Mouse (Mus musculus): Measurements from ENCODE around the gene Elovl5. TPM values are rescaled to one million over a fixed set of nuclear protein-coding genes. Genes with fewer than 3 reads are reported as not detected.

The Elovl5 gene
- polyA plus RNA-seq, 1 experiment from 2014 or later = 83.0 TPM

DNA sequence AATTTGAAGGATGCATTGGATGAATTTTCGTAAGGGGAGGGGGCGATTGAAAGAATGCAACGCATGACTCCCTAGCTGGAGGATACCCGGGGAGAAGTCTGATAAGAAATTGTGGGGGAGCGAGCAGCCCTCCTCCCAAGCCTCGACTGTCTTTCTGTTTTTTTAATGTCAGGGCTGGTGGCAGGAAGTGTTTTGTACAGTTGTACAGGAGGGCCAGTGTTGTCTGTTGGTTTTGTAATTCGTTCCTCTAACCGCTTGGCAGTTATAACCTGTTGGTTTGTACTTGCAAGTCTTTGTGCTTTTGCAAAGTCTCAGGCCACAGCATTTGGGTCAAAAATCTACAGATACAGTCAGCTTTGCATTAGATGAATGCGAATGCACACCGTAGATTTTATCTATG, 1.0 kb downstream of the Elovl5 start:
- Histone ChIP-seq H3K9me3 (no peaks in the 10 kb centered on the region), H3K36me3 (no peaks in the 10 kb centered on the region), H3K4me3 (peak overlapping the region; percentile 97), H3K4me1 (peaks cover 28% of the 10 kb centered on the region), H3K4me2 (peak overlapping the region; percentile 89), H3K9ac (peak overlapping the region; percentile 80), H3K27me3 (no peaks in the 10 kb centered on the region), H3K27ac (peak overlapping the region; percentile 89; the same call in 1 of the 2 replicates)
- WGBS = 11% methylated on average over 10 of the region's 10 CpGs
- ATAC-seq (ENCODE audit: borderline replicate concordance, extremely low read depth, low FRiP score, low TSS enrichment) = no peak

DNA sequence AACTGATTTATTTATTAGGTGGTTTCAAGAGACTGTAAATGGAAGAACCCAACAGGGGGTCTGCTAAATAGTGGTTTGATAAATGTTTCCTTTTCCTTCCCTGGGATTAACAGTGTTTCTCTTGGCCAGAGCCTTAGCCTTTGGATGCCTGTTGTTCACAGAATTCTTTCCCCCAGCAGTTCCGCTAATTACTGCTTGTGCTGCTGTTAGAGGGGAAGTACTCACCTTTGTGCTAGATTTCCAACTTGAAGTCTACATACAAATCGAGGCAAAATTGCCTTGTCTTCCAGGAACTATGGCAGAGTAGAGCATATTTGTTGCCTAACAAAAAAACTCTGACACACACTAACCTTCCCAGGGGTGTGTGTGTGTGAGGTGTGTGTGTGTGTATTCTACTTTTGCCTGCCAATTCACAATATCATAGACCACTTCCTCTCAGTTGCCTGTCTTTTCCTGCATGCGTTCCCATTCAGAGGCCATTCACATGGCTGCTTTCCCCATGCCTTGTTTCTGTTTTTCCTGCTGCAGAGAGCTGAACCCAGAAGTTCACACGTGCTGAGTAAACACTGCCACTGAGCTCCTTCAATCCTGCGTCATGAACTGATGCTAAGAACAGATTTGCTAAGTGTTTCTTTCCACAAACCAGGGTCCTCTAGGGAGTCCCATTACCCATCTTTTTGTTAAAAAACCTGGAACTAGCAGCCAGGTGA, 2.0 kb downstream of the Elovl5 start:
- Histone ChIP-seq H3K9me3 (no peaks in the 10 kb centered on the region), H3K36me3 (no peaks in the 10 kb centered on the region), H3K4me2 (peak overlapping the region; percentile 89), H3K27me3 (no peaks in the 10 kb centered on the region), H3K9ac (no peak overlapping the region), H3K4me3 (peak overlapping the region; percentile 97; the same call in 1 of the 2 replicates), H3K27ac (no peak overlapping the region), H3K4me1 (peaks cover 28% of the 10 kb centered on the region)
- WGBS = 65% methylated on average over 5 of the region's 5 CpGs
- ATAC-seq (ENCODE audit: borderline replicate concordance, extremely low read depth, low FRiP score, low TSS enrichment) = no peak

DNA sequence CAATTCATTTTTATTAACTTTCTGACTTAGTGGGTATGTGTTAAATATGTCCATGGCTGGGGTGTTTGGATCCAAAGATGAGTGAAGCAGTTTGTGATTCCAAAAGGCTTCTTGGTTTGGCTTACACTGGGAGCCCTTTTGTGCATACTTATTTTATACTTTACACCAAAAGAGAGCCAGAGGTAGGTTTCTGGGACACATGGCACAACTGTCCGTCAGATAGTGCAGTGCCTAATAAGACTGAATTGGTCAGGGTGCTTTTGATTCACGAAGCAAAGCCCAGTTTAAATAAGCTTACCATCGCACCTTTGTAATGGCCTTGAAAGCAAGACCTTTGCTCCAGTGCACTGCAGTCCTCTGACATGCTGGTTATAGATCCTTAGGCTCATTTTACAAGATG, 3.3 kb downstream of the Elovl5 start:
- no peaks in the 10 kb centered on the region for H3K36me3 ChIP-seq
- no peak overlapping the region for H3K4me3 ChIP-seq
- H3K27me3 ChIP-seq = no peaks in the 10 kb centered on the region
- 87% methylated on average over 3 of the region's 3 CpGs for WGBS
- H3K4me2 ChIP-seq = no peak overlapping the region
- H3K9ac ChIP-seq = no peak overlapping the region
- no peak overlapping the region for H3K27ac ChIP-seq
- H3K4me1 ChIP-seq = peaks cover 28% of the 10 kb centered on the region
- H3K9me3 ChIP-seq = no peaks in the 10 kb centered on the region
- no peak for ATAC-seq (ENCODE audit: borderline replicate concordance, extremely low read depth, low FRiP score, low TSS enrichment)

DNA sequence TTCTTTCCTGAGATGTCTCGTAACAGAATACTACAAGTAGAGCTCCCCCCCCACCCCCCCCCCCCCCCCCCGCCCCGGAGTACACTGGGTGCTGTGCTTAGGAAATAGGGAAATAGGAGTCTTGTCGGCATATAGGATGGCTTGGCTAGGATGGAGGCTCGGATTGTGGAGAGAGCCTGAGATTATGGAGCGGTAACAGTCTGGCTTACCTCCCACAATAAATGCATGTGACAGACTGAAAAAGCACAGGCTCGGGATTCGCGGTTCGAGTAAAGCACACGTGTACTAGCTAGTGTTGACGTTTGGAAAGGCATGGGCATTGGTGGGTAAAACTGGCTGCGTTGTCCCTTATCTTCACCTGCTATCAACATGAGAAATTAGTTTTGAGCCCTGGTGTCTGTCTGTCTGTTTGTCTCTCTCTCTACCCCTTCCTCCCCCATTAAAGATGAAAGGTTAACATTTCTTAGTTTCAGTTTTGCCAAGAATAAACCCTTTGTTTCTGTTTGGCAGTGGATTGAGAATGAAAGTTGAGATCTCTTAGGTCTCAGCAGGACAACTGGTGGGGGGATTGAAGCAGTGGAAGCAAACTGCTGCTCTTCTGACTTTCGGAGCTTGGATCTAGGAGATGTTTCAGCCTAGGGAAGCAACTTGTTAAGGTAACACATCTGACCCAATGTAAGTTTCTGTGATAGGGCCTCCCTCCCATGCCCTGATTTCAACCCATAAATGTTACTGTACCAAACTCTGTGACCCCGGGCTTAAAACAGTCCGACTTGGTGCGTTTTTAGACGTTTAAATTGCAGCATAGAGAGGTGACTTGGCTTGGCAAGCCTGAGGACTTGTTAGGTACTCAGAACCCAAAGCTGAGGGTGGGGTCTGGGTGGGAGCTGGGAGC, 4.4 kb downstream of the Elovl5 start:
- Histone ChIP-seq H3K9me3 (no peaks in the 10 kb centered on the region), H3K36me3 (no peaks in the 10 kb centered on the region), H3K4me2 (no peak overlapping the region), H3K4me1 (peaks cover 22% of the 10 kb centered on the region), H3K27me3 (no peaks in the 10 kb centered on the region), H3K27ac (no peak overlapping the region), H3K9ac (no peak overlapping the region), H3K4me3 (no peak overlapping the region)
- no peak for ATAC-seq (ENCODE audit: borderline replicate concordance, extremely low read depth, low FRiP score, low TSS enrichment)
- 66% methylated on average over 16 of the region's 18 CpGs for WGBS

DNA sequence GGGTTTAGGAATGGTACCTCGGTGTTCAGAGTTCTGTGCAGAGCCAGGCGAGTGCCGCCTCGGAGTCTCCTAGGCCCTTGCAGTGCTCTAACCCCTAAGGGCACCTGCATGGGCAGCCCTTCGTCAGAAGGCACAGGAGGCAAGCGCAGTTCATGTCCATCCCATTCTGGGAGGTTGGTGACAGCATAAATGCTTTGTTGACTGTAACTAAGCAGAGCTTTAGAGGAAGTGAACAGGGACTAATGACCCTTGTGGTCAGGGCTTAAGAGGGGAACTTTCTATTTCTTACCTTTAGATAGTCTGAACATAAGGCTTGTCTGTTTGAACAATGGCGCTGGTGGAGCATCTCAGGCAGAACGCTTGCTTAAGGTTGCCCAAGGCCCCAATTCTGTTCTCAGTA, 6.6 kb downstream of the Elovl5 start:
- Histone ChIP-seq H3K4me2 (no peak overlapping the region), H3K9ac (no peak overlapping the region), H3K36me3 (no peaks in the 10 kb centered on the region), H3K4me3 (no peak overlapping the region), H3K27ac (no peak overlapping the region), H3K27me3 (no peaks in the 10 kb centered on the region), H3K9me3 (no peaks in the 10 kb centered on the region), H3K4me1 (peaks cover 27% of the 10 kb centered on the region)
- no peak for ATAC-seq (ENCODE audit: borderline replicate concordance, extremely low read depth, low FRiP score, low TSS enrichment)
- 80% methylated on average over 8 of the region's 8 CpGs for WGBS

DNA sequence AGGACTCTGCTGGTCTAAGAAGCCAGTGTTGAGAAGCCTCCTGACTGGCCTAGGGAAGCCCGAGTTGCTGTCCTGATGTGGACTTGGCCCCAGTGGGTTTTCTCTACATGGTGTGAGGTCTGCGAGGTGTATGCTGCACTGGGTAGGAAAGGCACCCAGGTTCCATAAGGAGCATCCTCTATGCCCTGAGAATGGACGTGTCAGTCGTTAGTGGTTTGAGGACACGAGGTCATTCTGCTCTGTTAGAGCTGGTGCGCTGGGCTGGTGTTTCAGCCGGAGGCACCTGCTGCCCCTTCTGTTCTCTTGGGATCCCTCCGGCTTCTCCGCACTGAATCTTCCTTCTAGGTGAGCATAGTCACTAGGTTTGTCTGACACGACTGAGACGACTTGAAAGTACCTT, 7.0 kb downstream of the Elovl5 start:
- H3K9ac ChIP-seq = no peak overlapping the region
- no peak overlapping the region for H3K27ac ChIP-seq
- no peak for ATAC-seq (ENCODE audit: borderline replicate concordance, extremely low read depth, low FRiP score, low TSS enrichment)
- peaks cover 23% of the 10 kb centered on the region for H3K4me1 ChIP-seq
- H3K4me2 ChIP-seq = no peak overlapping the region
- H3K4me3 ChIP-seq = no peak overlapping the region
- H3K9me3 ChIP-seq = no peaks in the 10 kb centered on the region
- no peaks in the 10 kb centered on the region for H3K36me3 ChIP-seq
- H3K27me3 ChIP-seq = no peaks in the 10 kb centered on the region
- WGBS = 76% methylated on average over 11 of the region's 11 CpGs

DNA sequence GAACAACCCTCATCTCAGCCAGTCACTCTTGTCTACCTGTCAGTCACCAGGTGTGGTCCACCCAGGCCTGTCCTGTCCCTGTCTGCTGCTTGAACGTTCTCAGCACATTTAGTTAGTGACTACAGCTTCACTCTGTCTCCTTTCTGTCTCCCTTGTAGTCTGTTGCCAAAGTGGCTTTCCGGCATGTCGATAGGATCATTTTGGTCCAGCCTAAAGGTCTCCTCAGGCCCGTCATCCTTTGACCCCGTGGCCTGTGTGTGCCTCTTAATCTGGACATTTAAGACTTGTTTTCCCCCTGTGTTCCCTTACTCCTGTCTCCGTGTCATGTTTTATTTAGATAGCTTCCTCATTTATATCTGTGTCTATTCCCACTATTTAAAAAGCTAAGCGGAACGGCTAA, 9.0 kb downstream of the Elovl5 start:
- Histone ChIP-seq H3K4me3 (no peak overlapping the region), H3K4me1 (peaks cover 28% of the 10 kb centered on the region; the same call in 1 of the 2 replicates)

DNA sequence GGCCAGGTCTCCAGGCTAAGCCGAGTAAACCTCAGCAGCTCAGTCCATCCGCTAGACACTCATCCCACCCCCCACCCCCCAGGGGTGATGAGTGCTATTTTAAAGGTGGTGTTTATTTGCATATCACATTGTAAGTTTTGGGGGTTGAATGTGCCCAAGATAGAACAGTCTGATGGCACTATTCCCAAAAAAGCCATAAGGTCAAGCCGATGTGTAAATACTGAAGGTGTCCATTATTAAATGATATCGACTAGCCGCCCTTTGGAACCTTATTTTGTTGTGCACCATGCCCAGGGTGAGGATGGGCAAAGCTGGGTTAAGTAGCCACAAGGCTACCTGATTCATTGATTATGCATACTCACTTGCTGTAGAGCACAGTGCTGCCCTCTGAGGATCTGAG, 9.7 kb downstream of the Elovl5 start:
- H3K27ac ChIP-seq = no peak overlapping the region
- no peak for ATAC-seq (ENCODE audit: borderline replicate concordance, extremely low read depth, low FRiP score, low TSS enrichment)

More for the DNA sequence above, 9.0 kb downstream of the Elovl5 start:
- Histone ChIP-seq H3K4me2 (no peak overlapping the region), H3K27ac (no peak overlapping the region), H3K27me3 (no peaks in the 10 kb centered on the region), H3K9me3 (no peaks in the 10 kb centered on the region), H3K9ac (no peak overlapping the region), H3K36me3 (no peaks in the 10 kb centered on the region)
- 82% methylated on average over 8 of the region's 8 CpGs for WGBS
- ATAC-seq (ENCODE audit: borderline replicate concordance, extremely low read depth, low FRiP score, low TSS enrichment) = no peak

DNA sequence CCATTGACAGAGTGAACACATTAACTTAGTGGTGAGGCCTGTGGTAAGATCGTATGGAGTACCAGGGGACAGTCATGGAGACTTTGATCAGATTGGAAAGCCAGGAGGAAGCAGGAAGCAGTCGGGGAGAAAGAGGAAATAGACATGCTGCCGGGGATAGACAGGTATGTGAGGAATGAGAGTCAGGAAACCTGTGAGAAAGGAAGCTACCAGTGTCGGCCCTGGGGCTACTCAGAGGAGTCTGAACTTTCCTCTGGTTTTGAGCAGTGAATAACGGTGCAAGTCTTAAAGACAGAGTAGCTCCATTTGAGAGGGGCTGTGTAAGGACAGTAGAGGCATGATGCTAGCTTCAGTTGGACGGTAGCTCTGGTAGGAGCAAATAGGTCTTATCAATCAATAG, 10.3 kb downstream of the Elovl5 start:
- H3K4me3 ChIP-seq = no peak overlapping the region
- no peak overlapping the region for H3K9ac ChIP-seq
- H3K27ac ChIP-seq = no peak overlapping the region
- no peaks in the 10 kb centered on the region for H3K9me3 ChIP-seq
- 37% methylated on average over 6 of the region's 6 CpGs for whole genome bisulfite sequencing
- H3K4me2 ChIP-seq = no peak overlapping the region
- H3K27me3 ChIP-seq = no peaks in the 10 kb centered on the region
- ATAC-seq (ENCODE audit: borderline replicate concordance, extremely low read depth, low FRiP score, low TSS enrichment) = no peak
- H3K4me1 ChIP-seq = peaks cover 35% of the 10 kb centered on the region; the same call in 1 of the 2 replicates
- H3K36me3 ChIP-seq = no peaks in the 10 kb centered on the region

More for the DNA sequence above, 9.7 kb downstream of the Elovl5 start:
- Histone ChIP-seq H3K4me1 (peaks cover 34% of the 10 kb centered on the region; the same call in 1 of the 2 replicates), H3K4me2 (no peak overlapping the region), H3K9me3 (no peaks in the 10 kb centered on the region), H3K4me3 (no peak overlapping the region), H3K36me3 (no peaks in the 10 kb centered on the region), H3K27me3 (no peaks in the 10 kb centered on the region), H3K9ac (no peak overlapping the region)
- 78% methylated on average over 5 of the region's 5 CpGs for WGBS

DNA sequence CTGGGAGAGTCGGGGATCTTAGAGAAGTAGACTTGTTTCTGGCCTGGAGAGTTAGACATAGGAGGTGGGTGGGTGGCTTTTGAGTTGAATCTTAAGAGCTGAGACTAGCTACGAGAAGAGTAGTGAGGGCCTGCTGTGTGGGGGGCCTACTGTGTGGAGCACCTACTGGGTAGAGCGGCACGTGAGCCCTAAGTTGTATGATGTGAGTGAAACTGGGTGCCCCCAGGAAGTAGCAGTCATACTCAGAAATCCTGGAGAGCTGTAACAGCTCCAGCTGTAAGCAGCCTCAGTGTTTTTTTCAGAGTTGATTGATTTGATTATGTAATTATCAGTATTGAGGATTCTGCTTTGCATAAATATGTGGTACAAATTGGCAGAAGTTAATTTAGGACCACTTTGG, 11.6 kb downstream of the Elovl5 start:
- WGBS = 70% methylated on average over 4 of the region's 4 CpGs
- Histone ChIP-seq H3K4me1 (peaks cover 35% of the 10 kb centered on the region; the same call in 1 of the 2 replicates), H3K27ac (no peak overlapping the region), H3K4me3 (no peak overlapping the region), H3K4me2 (no peak overlapping the region), H3K9ac (no peak overlapping the region), H3K27me3 (no peaks in the 10 kb centered on the region), H3K36me3 (no peaks in the 10 kb centered on the region), H3K9me3 (no peaks in the 10 kb centered on the region)
- no peak for ATAC-seq (ENCODE audit: borderline replicate concordance, extremely low read depth, low FRiP score, low TSS enrichment)

DNA sequence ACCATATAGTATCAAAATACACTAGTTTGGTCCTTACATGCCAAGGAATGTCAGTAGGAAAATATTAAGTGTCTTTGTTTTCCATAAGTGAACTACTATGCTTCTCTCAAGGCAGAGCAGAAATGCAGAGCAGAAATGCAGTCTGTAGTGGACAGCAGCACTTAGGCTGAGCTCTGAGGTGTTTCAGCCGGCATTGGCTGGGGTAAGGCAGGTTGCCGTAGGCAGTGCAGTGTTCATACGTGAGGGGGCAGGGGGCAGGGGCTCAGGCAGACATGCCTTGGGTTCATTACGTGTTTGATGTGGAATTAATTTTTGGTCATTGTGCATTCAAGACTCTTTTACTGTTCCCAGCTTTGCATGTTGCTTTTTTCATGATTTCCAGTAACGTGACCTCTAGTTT, 12.1 kb downstream of the Elovl5 start:
- H3K4me1 ChIP-seq = peaks cover 35% of the 10 kb centered on the region; the same call in 1 of the 2 replicates
- ATAC-seq (ENCODE audit: borderline replicate concordance, extremely low read depth, low FRiP score, low TSS enrichment) = no peak
- H3K27me3 ChIP-seq = no peaks in the 10 kb centered on the region
- no peaks in the 10 kb centered on the region for H3K36me3 ChIP-seq
- WGBS = 84% methylated on average over 5 of the region's 5 CpGs
- no peak overlapping the region for H3K27ac ChIP-seq
- H3K4me2 ChIP-seq = no peak overlapping the region
- H3K9me3 ChIP-seq = no peaks in the 10 kb centered on the region
- H3K9ac ChIP-seq = no peak overlapping the region
- H3K4me3 ChIP-seq = no peak overlapping the region

Measured in lung, embryonic 15.5 days (tissue).